Mouse (Mus musculus) testis, adult 2 months (tissue): ENCODE measurements around the gene Pigv.

Source experiments
- CTCF ChIP-seq: fragments of 200-500 bp; IDR thresholded peaks from 2 replicates; pipeline ENCODE4 v1.5.1; 2012; ENCODE audit warnings: low read depth, mild to moderate bottlenecking, inconsistent platforms, low read length, moderate library complexity; ENCODE audit not compliant: control insufficient read depth, insufficient read depth, insufficient replicate concordance
- POLR2A ChIP-seq: fragments of 200-500 bp; IDR thresholded peaks from 2 replicates; pipeline ENCODE4 v1.6.1; 2012; ENCODE audit warnings: low read depth, mild to moderate bottlenecking, inconsistent platforms, low read length, moderate library complexity; ENCODE audit not compliant: control insufficient read depth

DNA sequence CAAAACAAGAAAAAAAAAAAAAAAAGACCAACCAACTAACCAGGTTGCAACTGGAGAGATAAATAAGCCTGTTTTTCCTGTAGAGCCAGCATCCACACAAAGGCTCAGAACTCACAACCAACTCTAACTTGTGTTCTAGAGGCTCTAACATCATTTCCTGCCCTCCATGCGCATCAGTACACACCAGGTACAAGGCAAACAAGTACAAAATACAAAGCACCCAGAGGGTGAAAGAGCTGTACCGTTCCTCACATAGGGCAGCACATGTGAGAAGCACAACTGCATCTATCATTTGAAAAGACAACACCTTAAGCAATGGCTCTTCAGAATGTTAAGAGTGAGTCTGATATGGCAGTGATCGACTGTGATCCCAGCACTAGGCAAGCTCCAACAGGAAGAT is 47.3 kb upstream of the Pigv start:
- TF ChIP-seq POLR2A (no peak), CTCF (no peak)
